Mouse (Mus musculus) Muller cell, postnatal 12 days (primary cell): ENCODE results near the gene Phip.
A peak's percentile ranks its signal among the peaks of the same experiment; 100 is the strongest.

ENCODE experiments used
- DNase-seq: peaks from one replicate; pipeline ENCODE4 v3.0.0-alpha.2; 2015; ENCODE audit errors: inconsistent ontology term

Phip gene

GRCm38 (mm10) chr9:82867698-82868097, 107.6 kb downstream of the Phip start:
- no peak for DNase-seq

GRCm38 (mm10) chr9:82866121-82866520, 109.2 kb downstream of the Phip start:
- DNase-seq, result no peak

- DNase-seq, result peak; percentile 67
These were observed 113.4 kb downstream of the Phip start for GRCm38 (mm10) chr9:82861775-82862430.

- DNase-seq, result peak; percentile 56
These were observed 114.0 kb downstream of the Phip start for GRCm38 (mm10) chr9:82861316-82861715.

- DNase-seq, result no peak
These were observed 114.5 kb downstream of the Phip start for GRCm38 (mm10) chr9:82860805-82861204.

GRCm38 (mm10) chr9:82856241-82856640, 119.1 kb downstream of the Phip start:
- DNase-seq, result no peak

- DNase-seq, result no peak
These were observed 120.2 kb downstream of the Phip start for GRCm38 (mm10) chr9:82854973-82855614.

GRCm38 (mm10) chr9:82854040-82854439, 121.3 kb downstream of the Phip start:
- no peak for DNase-seq

GRCm38 (mm10) chr9:82842671-82843070, 132.6 kb downstream of the Phip start:
- no peak for DNase-seq

- no peak for DNase-seq
These were observed 139.4 kb downstream of the Phip start for GRCm38 (mm10) chr9:82835921-82836320.

GRCm38 (mm10) chr9:82831891-82832290, 143.4 kb downstream of the Phip start:
- peak; percentile 55 for DNase-seq

GRCm38 (mm10) chr9:82829693-82830430, 145.5 kb downstream of the Phip start:
- DNase-seq, result peak; percentile 88

GRCm38 (mm10) chr9:82829007-82829689, 146.2 kb downstream of the Phip start, which contains the start of gene Irak1bp1:
Gene Irak1bp1, plus strand, starts transcription at chr9:82829540.
- no peak for DNase-seq

- DNase-seq, result no peak
These were observed 148.9 kb downstream of the Phip start for GRCm38 (mm10) chr9:82826426-82826825.
